ENCODE assay signal across 23 mouse cellular contexts in the genomic region with DNA sequence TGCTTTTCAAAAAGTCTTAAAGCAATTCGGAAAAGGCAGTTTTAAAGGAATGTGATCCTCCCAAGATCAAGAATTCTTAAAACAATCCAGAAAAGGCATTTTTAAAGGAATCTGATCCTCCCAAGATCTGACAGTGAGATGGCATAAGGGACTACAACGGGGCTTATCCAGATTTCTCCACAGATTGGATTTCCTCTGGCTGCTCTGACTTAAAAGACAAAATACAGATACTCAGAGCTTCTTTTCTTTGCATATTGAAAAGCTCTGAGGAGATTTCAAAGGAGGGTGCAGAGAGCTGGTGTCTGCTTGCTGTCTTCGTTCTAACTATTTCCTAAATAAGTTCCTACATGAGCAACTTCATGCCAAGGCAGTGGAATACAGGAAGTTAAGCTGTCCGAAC.
DNase-seq lines count a peak whose midpoint lies in the region; ATAC-seq lines count a peak whose summit lies in the region.
"Had no signal": no experiment of that assay in that cellular context is flagged by ENCODE, and none has a peak within 500 bp of the region (broad histone marks: within the 10 kb centered on the region; RNA-seq: fewer than 3 reads in every experiment).

No protein-coding gene starts in this region.

- H3K4me3 ChIP-seq in embryonic facial prominence, embryonic 14.5 days (ENCODE audit: low read depth, low read length): no peak overlapping the region
- H3K4me3 ChIP-seq: embryonic facial prominence, embryonic 15.5 days; forebrain, embryonic 12.5 days; forebrain, embryonic 15.5 days; heart, adult 2 months; heart, embryonic 10.5 days; heart, embryonic 13.5 days; hindbrain, embryonic 12.5 days; hindbrain, embryonic 15.5 days had no signal

- H3K36me3 ChIP-seq in embryonic facial prominence, embryonic 14.5 days (ENCODE audit: control insufficient read depth, insufficient read depth, low read length): no peaks in the 10 kb centered on the region
- H3K36me3 ChIP-seq: embryonic facial prominence, embryonic 15.5 days; forebrain, embryonic 12.5 days; forebrain, embryonic 15.5 days; heart, embryonic 10.5 days; heart, embryonic 13.5 days; hindbrain, embryonic 12.5 days; hindbrain, embryonic 15.5 days had no signal

- H3K4me2 ChIP-seq in embryonic facial prominence, embryonic 14.5 days (ENCODE audit: low read depth, low read length): no peak overlapping the region
- H3K4me2 ChIP-seq: embryonic facial prominence, embryonic 15.5 days; forebrain, embryonic 12.5 days; forebrain, embryonic 15.5 days; heart, embryonic 13.5 days; hindbrain, embryonic 12.5 days; hindbrain, embryonic 15.5 days had no signal

- 0 out of 2 replicates have a peak overlapping the region, but pooled peaks have one; percentile 39 for H3K27ac ChIP-seq in embryonic facial prominence, embryonic 14.5 days (replicated peaks; ENCODE audit: low read depth, low read length)
- H3K27ac ChIP-seq: embryonic facial prominence, embryonic 15.5 days; forebrain, embryonic 12.5 days; forebrain, embryonic 15.5 days; heart, adult 2 months; heart, embryonic 10.5 days; heart, embryonic 13.5 days; hindbrain, embryonic 12.5 days; hindbrain, embryonic 15.5 days had no signal

- 0 out of 2 replicates have a peak, but pooled peaks have one; percentile 19 for ATAC-seq in frontal cortex, adult (ENCODE audit: low TSS enrichment)
- no peak for ATAC-seq in embryonic facial prominence, embryonic 14.5 days (ENCODE audit: low read depth)
- ATAC-seq: CD4-positive, CD25-positive, alpha-beta regulatory T cell, adult 4 months; forebrain, embryonic 15.5 days; intestine, postnatal 0 days had no signal

- WGBS in embryonic facial prominence, embryonic 14.5 days: 26% methylated on average over 4 of the region's 4 CpGs

- DNase-seq in frontal cortex, adult 2 months (ENCODE audit: extremely low spot score in 1 of 2, low spot score in 1 of 2): no peak
- peak; percentile 32 for DNase-seq in layer of hippocampus, adult 9-11 months
- no peak for DNase-seq in layer of hippocampus, postnatal 25 days (ENCODE audit: extremely low spot score in 1 of 2, low spot score in 1 of 2)
- DNase-seq in embryonic facial prominence, embryonic 14.5 days (ENCODE audit: low spot score): peak; percentile 32
- no peak for DNase-seq in adrenal gland, adult 18-20 months (ENCODE audit: low spot score in 2 of 2)
- DNase-seq: adrenal gland, adult 8-10 months; adrenal gland, postnatal 25 days; cerebellum, adult 18-20 months; cerebellum, adult 9-10 months; cerebellum, postnatal 14 days; gastrocnemius, postnatal 25 days; heart, adult 2 months; heart, postnatal 14 days had no signal

- no peaks in the 10 kb centered on the region for H3K27me3 ChIP-seq in embryonic facial prominence, embryonic 14.5 days (replicated peaks; ENCODE audit: control insufficient read depth, insufficient read depth, low read length)
- H3K27me3 ChIP-seq: embryonic facial prominence, embryonic 15.5 days; forebrain, embryonic 12.5 days; forebrain, embryonic 15.5 days; heart, embryonic 13.5 days; hindbrain, embryonic 12.5 days; hindbrain, embryonic 15.5 days had no signal

- no peaks in the 10 kb centered on the region for H3K9me3 ChIP-seq in embryonic facial prominence, embryonic 14.5 days (ENCODE audit: control insufficient read depth, low read length)
- H3K9me3 ChIP-seq: embryonic facial prominence, embryonic 15.5 days; forebrain, embryonic 12.5 days; forebrain, embryonic 15.5 days; heart, embryonic 10.5 days; heart, embryonic 13.5 days; hindbrain, embryonic 12.5 days; hindbrain, embryonic 15.5 days had no signal

- H3K9ac ChIP-seq in embryonic facial prominence, embryonic 14.5 days (ENCODE audit: low read depth, low read length): no peak overlapping the region
- H3K9ac ChIP-seq: embryonic facial prominence, embryonic 15.5 days; forebrain, embryonic 12.5 days; forebrain, embryonic 15.5 days; heart, embryonic 13.5 days; hindbrain, embryonic 12.5 days; hindbrain, embryonic 15.5 days had no signal

- peaks cover 5% of the 10 kb centered on the region; the same call in 1 of the 2 replicates for H3K4me1 ChIP-seq in embryonic facial prominence, embryonic 14.5 days (ENCODE audit: control insufficient read depth, insufficient read depth, low read length)
- H3K4me1 ChIP-seq: forebrain, embryonic 12.5 days; heart, embryonic 10.5 days; hindbrain, embryonic 12.5 days; hindbrain, embryonic 15.5 days had no signal

Comparison
In these comparisons a context has a peak if more than half of its experiments do, and no peak if none do; other contexts are left out.
1. DNase-seq: peak in layer of hippocampus, adult 9-11 months (single experiment) and embryonic facial prominence, embryonic 14.5 days (single experiment); none in frontal cortex, adult 2 months (0 of 2), layer of hippocampus, postnatal 25 days (0 of 2) and adrenal gland, adult 18-20 months (0 of 2).